Mouse (Mus musculus): ENCODE measurements around the gene Ankib1. TPM values are rescaled to one million over a fixed set of nuclear protein-coding genes. Genes with fewer than 3 reads are reported as not detected.
"Not testable (repeated sequence)": the region's sequence is repeated elsewhere in the genome, so short reads cannot be mapped to it uniquely, and the experiment has no call there.

Ankib1 gene
- polyA plus RNA-seq, 1 experiment from 2014 or later, result 15.8 TPM

DNA sequence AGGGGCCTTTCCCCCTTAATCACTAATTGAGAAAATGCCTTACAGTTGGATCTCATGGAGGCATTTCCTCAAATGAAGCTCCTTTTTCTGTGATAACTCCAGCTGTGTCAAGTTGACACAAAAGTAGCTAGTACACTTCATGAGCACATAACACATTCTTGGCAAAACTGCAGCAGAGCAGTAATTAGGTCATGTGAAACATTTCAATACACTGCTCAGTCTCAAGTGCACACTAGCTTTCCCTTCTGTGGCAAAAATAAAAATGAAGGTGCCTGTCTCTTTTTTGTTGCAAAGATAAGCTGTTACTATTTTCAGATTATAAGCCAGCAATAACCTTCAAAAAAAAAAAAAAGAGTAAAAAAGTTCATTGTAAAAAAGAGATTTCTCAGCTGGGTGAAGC, 52.2 kb downstream of the Ankib1 start:
- not testable (repeated sequence) for DNase-seq (ENCODE audit: low spot score); H3K9me3 ChIP-seq (ENCODE audit: control insufficient read depth, low read length); H3K36me3 ChIP-seq (ENCODE audit: control insufficient read depth, insufficient read depth, low read length); H3K27me3 ChIP-seq (ENCODE audit: control insufficient read depth, insufficient read depth, low read length); H3K4me1 ChIP-seq (replicated peaks; ENCODE audit: control insufficient read depth, insufficient read depth, low read length); ATAC-seq (ENCODE audit: low FRiP score); H3K9ac ChIP-seq (ENCODE audit: low read depth, low read length); H3K4me3 ChIP-seq (ENCODE audit: low read depth, low read length); H3K4me2 ChIP-seq (replicated peaks; ENCODE audit: low read depth, low read length); H3K27ac ChIP-seq (ENCODE audit: low read depth, low read length)

DNA sequence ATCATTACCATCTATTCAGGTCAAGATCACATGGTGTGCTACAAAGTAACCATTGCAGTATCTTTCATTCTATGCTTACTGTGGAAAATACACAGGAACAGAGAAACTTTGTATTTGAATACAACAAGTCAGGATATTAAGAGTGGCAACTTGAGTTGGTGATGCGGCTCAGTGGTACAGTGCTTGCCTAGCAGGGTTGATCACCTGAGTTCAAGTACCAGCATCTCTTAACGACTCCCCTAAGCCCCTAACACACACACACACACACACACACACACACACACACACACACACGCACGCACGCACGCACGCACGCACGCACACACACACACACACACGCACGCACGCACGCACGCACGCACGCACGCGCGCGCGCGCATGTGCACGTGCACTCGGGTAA, 69.9 kb downstream of the Ankib1 start:
- not testable (repeated sequence) for ATAC-seq (ENCODE audit: low FRiP score)

DNA sequence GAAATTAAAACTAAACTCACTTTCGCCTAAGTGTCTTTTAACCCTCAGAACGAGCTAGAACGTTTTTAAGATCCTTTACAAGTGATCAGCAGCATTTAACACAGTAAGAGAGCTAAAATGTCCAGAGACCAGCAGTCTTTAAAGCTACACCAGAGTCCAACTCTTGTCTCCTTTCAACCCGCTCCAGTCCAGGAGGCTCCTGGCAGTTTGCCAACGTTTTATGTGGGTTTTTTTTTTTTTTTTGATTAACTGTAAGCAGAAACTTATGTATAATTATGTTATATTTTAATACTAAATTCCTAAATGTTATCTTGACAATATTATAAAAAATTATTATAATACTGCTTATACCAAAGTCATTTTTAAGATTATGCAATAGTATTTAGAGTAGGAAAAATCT, 73.9 kb downstream of the Ankib1 start:
- 87% methylated on average over 5 of the region's 5 CpGs for WGBS
- DNase-seq (ENCODE audit: low spot score) (no peak), ATAC-seq (ENCODE audit: low FRiP score) (no peak)
- Histone ChIP-seq H3K4me1 (replicated peaks; ENCODE audit: control insufficient read depth, insufficient read depth, low read length) (no peaks in the 10 kb centered on the region), H3K4me3 (ENCODE audit: low read depth, low read length) (no peak overlapping the region), H3K9me3 (ENCODE audit: control insufficient read depth, low read length) (no peaks in the 10 kb centered on the region), H3K36me3 (ENCODE audit: control insufficient read depth, insufficient read depth, low read length) (no peaks in the 10 kb centered on the region), H3K4me2 (replicated peaks; ENCODE audit: low read depth, low read length) (no peak overlapping the region), H3K27ac (ENCODE audit: low read depth, low read length) (no peak overlapping the region), H3K27me3 (ENCODE audit: control insufficient read depth, insufficient read depth, low read length) (no peaks in the 10 kb centered on the region), H3K9ac (ENCODE audit: low read depth, low read length) (no peak overlapping the region)

More for the DNA sequence above, 69.9 kb downstream of the Ankib1 start:
- not testable (repeated sequence) for H3K4me2 ChIP-seq (replicated peaks; ENCODE audit: low read depth, low read length); H3K9me3 ChIP-seq (ENCODE audit: control insufficient read depth, low read length); DNase-seq (ENCODE audit: low spot score); H3K36me3 ChIP-seq (ENCODE audit: control insufficient read depth, insufficient read depth, low read length); H3K4me3 ChIP-seq (ENCODE audit: low read depth, low read length); H3K27me3 ChIP-seq (ENCODE audit: control insufficient read depth, insufficient read depth, low read length); H3K9ac ChIP-seq (ENCODE audit: low read depth, low read length); H3K4me1 ChIP-seq (replicated peaks; ENCODE audit: control insufficient read depth, insufficient read depth, low read length); H3K27ac ChIP-seq (ENCODE audit: low read depth, low read length)
- 80% methylated on average over 24 of the region's 24 CpGs for WGBS

DNA sequence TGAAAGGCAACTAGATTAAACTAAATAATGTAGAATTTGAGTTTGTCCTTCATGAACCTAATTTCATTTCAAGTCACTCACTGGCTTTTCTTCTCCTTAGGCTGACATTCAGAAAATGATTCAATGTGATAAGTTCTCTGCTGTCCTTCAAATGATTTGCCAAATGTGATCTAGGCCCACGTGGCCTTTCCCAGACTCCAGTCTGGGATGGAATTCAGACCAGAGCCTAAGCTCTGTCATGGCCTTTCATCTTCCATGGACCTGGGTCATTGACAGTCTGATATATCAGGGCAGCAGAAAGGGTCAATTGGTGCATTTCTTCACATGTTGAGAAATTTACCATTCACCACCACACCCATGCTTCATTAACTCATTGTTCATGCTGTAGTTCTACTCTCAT, 77.2 kb downstream of the Ankib1 start:
- Histone ChIP-seq H3K36me3 (ENCODE audit: control insufficient read depth, insufficient read depth, low read length) (no peaks in the 10 kb centered on the region), H3K4me1 (replicated peaks; ENCODE audit: control insufficient read depth, insufficient read depth, low read length) (no peaks in the 10 kb centered on the region), H3K4me2 (replicated peaks; ENCODE audit: low read depth, low read length) (no peak overlapping the region), H3K27ac (ENCODE audit: low read depth, low read length) (no peak overlapping the region), H3K27me3 (ENCODE audit: control insufficient read depth, insufficient read depth, low read length) (no peaks in the 10 kb centered on the region), H3K9ac (ENCODE audit: low read depth, low read length) (no peak overlapping the region), H3K4me3 (ENCODE audit: low read depth, low read length) (no peak overlapping the region), H3K9me3 (ENCODE audit: control insufficient read depth, low read length) (no peaks in the 10 kb centered on the region)
- DNase-seq (ENCODE audit: low spot score), result no peak
- ATAC-seq (ENCODE audit: low FRiP score), result no peak
- 76% methylated on average over 1 of the region's 1 CpGs for WGBS

DNA sequence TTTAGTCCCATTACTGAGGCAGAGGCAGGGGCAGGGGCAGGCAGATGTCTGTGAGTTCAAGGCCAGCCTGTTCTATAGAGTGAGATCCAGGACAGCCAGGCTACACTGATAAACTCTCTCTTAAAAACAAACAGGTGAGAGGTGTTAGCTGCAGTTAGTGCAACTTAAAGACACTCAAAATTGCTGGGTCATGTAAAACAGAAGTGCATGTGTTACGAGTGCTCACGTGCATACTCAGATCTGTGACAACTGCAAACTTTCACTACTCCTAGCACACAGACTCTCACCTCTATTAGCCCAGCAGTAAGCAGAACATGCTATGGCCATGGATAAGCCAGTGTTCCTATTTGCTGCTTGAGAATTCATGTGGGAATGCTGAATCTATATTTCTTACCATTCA, 79.3 kb downstream of the Ankib1 start:
- Histone ChIP-seq H3K4me3 (ENCODE audit: low read depth, low read length) (no peak overlapping the region), H3K9ac (ENCODE audit: low read depth, low read length) (no peak overlapping the region), H3K4me2 (replicated peaks; ENCODE audit: low read depth, low read length) (no peak overlapping the region), H3K27ac (ENCODE audit: low read depth, low read length) (no peak overlapping the region), H3K27me3 (ENCODE audit: control insufficient read depth, insufficient read depth, low read length) (no peaks in the 10 kb centered on the region), H3K36me3 (ENCODE audit: control insufficient read depth, insufficient read depth, low read length) (no peaks in the 10 kb centered on the region), H3K9me3 (ENCODE audit: control insufficient read depth, low read length) (no peaks in the 10 kb centered on the region), H3K4me1 (replicated peaks; ENCODE audit: control insufficient read depth, insufficient read depth, low read length) (no peaks in the 10 kb centered on the region)
- WGBS, result 88% methylated on average over 2 of the region's 2 CpGs
- ATAC-seq (ENCODE audit: low FRiP score), result no peak
- no peak for DNase-seq (ENCODE audit: low spot score)

DNA sequence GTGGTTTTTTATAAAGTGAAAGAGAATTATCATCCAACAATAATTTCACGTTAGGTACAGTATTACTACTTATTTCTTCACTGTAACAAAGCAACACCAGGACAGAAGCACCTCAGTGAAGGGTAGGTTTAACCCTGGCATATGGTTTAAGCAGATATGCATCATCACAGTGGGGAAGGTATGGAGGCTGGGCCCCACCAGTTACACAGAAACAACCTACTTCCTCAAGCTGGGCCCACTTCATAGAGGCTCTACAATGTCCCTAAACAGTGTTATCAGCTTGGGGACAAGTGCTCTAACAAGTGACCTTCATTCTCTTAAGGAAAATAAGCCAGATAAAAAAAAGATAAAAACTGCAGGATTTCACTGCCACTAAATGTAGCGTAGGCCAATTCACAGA, 79.9 kb downstream of the Ankib1 start:
- Histone ChIP-seq H3K4me2 (replicated peaks; ENCODE audit: low read depth, low read length) (no peak overlapping the region), H3K27ac (ENCODE audit: low read depth, low read length) (no peak overlapping the region), H3K9me3 (ENCODE audit: control insufficient read depth, low read length) (no peaks in the 10 kb centered on the region), H3K27me3 (ENCODE audit: control insufficient read depth, insufficient read depth, low read length) (no peaks in the 10 kb centered on the region), H3K4me3 (ENCODE audit: low read depth, low read length) (no peak overlapping the region), H3K4me1 (replicated peaks; ENCODE audit: control insufficient read depth, insufficient read depth, low read length) (no peaks in the 10 kb centered on the region), H3K36me3 (ENCODE audit: control insufficient read depth, insufficient read depth, low read length) (no peaks in the 10 kb centered on the region), H3K9ac (ENCODE audit: low read depth, low read length) (no peak overlapping the region)
- 98% methylated on average over 2 of the region's 2 CpGs for WGBS
- ATAC-seq (ENCODE audit: low FRiP score) (no peak), DNase-seq (ENCODE audit: low spot score) (no peak)

DNA sequence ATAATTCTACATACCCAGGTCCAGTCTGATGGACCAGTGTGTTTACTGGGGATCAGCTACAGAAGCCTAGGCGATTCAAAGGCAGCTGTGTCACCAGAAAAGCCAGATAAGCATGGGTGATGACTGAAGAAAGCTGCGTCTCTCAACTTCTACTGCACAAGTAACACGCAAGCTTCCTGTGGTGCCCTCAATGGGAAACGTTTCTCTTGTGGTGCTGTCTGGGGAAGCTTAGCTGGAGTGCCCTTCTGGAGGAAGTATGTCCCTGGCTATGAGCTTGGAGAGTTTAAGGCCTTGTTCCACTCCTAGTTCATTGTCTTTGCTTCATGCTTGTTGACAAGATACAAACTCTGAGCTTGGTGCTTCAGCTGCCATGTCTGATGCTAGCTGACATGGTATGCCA, 83.4 kb downstream of the Ankib1 start:
- H3K27ac ChIP-seq (ENCODE audit: low read depth, low read length), result no peak overlapping the region
- H3K4me1 ChIP-seq (replicated peaks; ENCODE audit: control insufficient read depth, insufficient read depth, low read length), result no peaks in the 10 kb centered on the region
- H3K4me2 ChIP-seq (replicated peaks; ENCODE audit: low read depth, low read length), result no peak overlapping the region
- no peak for ATAC-seq (ENCODE audit: low FRiP score)
- no peak for DNase-seq (ENCODE audit: low spot score)
- H3K9me3 ChIP-seq (ENCODE audit: control insufficient read depth, low read length), result no peaks in the 10 kb centered on the region
- H3K27me3 ChIP-seq (ENCODE audit: control insufficient read depth, insufficient read depth, low read length), result no peaks in the 10 kb centered on the region
- WGBS, result 90% methylated on average over 4 of the region's 4 CpGs
- H3K4me3 ChIP-seq (ENCODE audit: low read depth, low read length), result no peak overlapping the region
- no peak overlapping the region for H3K9ac ChIP-seq (ENCODE audit: low read depth, low read length)
- H3K36me3 ChIP-seq (ENCODE audit: control insufficient read depth, insufficient read depth, low read length), result no peaks in the 10 kb centered on the region

DNA sequence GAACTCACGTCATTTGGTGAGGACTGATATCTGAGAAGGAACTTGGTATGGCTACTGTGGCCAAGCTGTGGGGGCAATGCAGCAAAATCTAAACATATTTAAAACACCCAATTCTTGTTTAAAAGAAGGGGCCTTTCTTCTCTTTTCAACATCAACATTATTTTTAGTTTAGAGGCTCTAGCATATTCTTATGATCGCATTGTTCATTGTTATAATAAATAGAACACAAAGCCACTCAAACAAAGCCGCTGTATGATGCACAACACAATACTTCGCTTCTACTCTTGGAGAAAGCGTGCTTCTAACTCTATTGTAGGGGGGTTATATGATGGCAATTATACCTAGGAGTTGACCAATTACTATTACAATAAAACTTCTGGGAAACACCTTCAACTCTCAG, 86.9 kb downstream of the Ankib1 start:
- Histone ChIP-seq H3K4me3 (ENCODE audit: low read depth, low read length) (no peak overlapping the region), H3K9me3 (ENCODE audit: control insufficient read depth, low read length) (no peaks in the 10 kb centered on the region), H3K36me3 (ENCODE audit: control insufficient read depth, insufficient read depth, low read length) (no peaks in the 10 kb centered on the region), H3K27me3 (ENCODE audit: control insufficient read depth, insufficient read depth, low read length) (no peaks in the 10 kb centered on the region), H3K4me2 (replicated peaks; ENCODE audit: low read depth, low read length) (no peak overlapping the region), H3K4me1 (replicated peaks; ENCODE audit: control insufficient read depth, insufficient read depth, low read length) (no peaks in the 10 kb centered on the region), H3K27ac (ENCODE audit: low read depth, low read length) (no peak overlapping the region), H3K9ac (ENCODE audit: low read depth, low read length) (no peak overlapping the region)
- no peak for DNase-seq (ENCODE audit: low spot score)
- 97% methylated on average over 5 of the region's 5 CpGs for WGBS
- no peak for ATAC-seq (ENCODE audit: low FRiP score)

DNA sequence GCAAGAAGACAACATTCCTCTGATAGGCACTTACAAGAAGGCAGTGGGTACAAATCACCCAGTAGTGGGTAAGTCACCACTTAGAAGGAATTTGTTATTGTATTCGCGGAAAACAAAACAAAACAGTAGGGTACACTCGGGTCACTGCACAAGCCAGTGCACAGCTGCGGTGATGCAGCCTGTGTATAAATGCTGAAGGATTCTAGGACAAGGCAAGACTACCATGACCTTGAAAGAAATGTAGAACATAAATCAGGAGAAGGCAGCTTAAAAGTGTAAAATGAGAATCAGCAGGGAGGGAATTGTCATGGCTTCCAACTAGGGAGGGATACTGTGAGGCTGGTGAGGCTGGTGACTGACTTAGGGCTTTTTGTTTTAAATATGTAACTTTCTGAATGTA, 100.5 kb downstream of the Ankib1 start:
- no peak overlapping the region for H3K4me3 ChIP-seq (ENCODE audit: low read depth, low read length)
- no peaks in the 10 kb centered on the region for H3K27me3 ChIP-seq (ENCODE audit: control insufficient read depth, insufficient read depth, low read length)
- H3K27ac ChIP-seq (ENCODE audit: low read depth, low read length), result no peak overlapping the region
- no peaks in the 10 kb centered on the region for H3K36me3 ChIP-seq (ENCODE audit: control insufficient read depth, insufficient read depth, low read length)
- no peaks in the 10 kb centered on the region for H3K4me1 ChIP-seq (replicated peaks; ENCODE audit: control insufficient read depth, insufficient read depth, low read length)
- H3K4me2 ChIP-seq (replicated peaks; ENCODE audit: low read depth, low read length), result no peak overlapping the region
- H3K9ac ChIP-seq (ENCODE audit: low read depth, low read length), result no peak overlapping the region
- 82% methylated on average over 4 of the region's 4 CpGs for WGBS
- H3K9me3 ChIP-seq (ENCODE audit: control insufficient read depth, low read length), result no peaks in the 10 kb centered on the region
- no peak for ATAC-seq (ENCODE audit: low FRiP score)
- no peak for DNase-seq (ENCODE audit: low spot score)
